Mouse (Mus musculus): ENCODE data around the gene Cyp2b13. TPM values are rescaled to one million over a fixed set of nuclear protein-coding genes. Genes with fewer than 3 reads are reported as not detected.
"Not testable (repeated sequence)": the region's sequence is repeated elsewhere in the genome, so short reads cannot be mapped to it uniquely, and the experiment has no call there.

The Cyp2b13 gene
- polyA plus RNA-seq (2011; ENCODE audit: insufficient read depth, insufficient read length, low read depth, missing spikeins) = not detected in 2 replicates

GRCm38 (mm10) chr7:26061197-26061596, at the start of gene Cyp2b13:
TSS of gene Cyp2b13 (plus strand) at chr7:26061497.
- H3K27me3 ChIP-seq (ENCODE audit: control insufficient read depth, insufficient read depth, low read length, poor library complexity, severe bottlenecking); H3K27ac ChIP-seq (ENCODE audit: insufficient read depth, low read length); H3K9me3 ChIP-seq (replicated peaks; ENCODE audit: control insufficient read depth, insufficient read depth, low read length, poor library complexity, severe bottlenecking); H3K4me3 ChIP-seq (ENCODE audit: low read depth, low read length); H3K4me1 ChIP-seq (ENCODE audit: control insufficient read depth, insufficient read depth, low read length); H3K36me3 ChIP-seq (ENCODE audit: control insufficient read depth, insufficient read depth, low read length, poor library complexity, severe bottlenecking); H3K9ac ChIP-seq (ENCODE audit: low read depth, poor library complexity, severe bottlenecking): not testable (repeated sequence)

- not testable (repeated sequence) for H3K4me3 ChIP-seq (ENCODE audit: low read depth, low read length); H3K9ac ChIP-seq (ENCODE audit: low read depth, poor library complexity, severe bottlenecking)
Measured at GRCm38 (mm10) chr7:26019814-26020332, 41.4 kb upstream of the Cyp2b13 start.

GRCm38 (mm10) chr7:26054885-26055630, 6.2 kb upstream of the Cyp2b13 start:
- not testable (repeated sequence) for H3K27ac ChIP-seq (ENCODE audit: insufficient read depth, low read length); H3K9ac ChIP-seq (ENCODE audit: low read depth, poor library complexity, severe bottlenecking); H3K27me3 ChIP-seq (ENCODE audit: control insufficient read depth, insufficient read depth, low read length, poor library complexity, severe bottlenecking); H3K36me3 ChIP-seq (ENCODE audit: control insufficient read depth, insufficient read depth, low read length, poor library complexity, severe bottlenecking); H3K4me3 ChIP-seq (ENCODE audit: low read depth, low read length); H3K4me1 ChIP-seq (ENCODE audit: control insufficient read depth, insufficient read depth, low read length); H3K9me3 ChIP-seq (replicated peaks; ENCODE audit: control insufficient read depth, insufficient read depth, low read length, poor library complexity, severe bottlenecking)

More at GRCm38 (mm10) chr7:26019814-26020332, 41.4 kb upstream of the Cyp2b13 start:
- H3K9me3 ChIP-seq (replicated peaks; ENCODE audit: control insufficient read depth, insufficient read depth, low read length, poor library complexity, severe bottlenecking); H3K27ac ChIP-seq (ENCODE audit: insufficient read depth, low read length); H3K4me1 ChIP-seq (ENCODE audit: control insufficient read depth, insufficient read depth, low read length); H3K36me3 ChIP-seq (ENCODE audit: control insufficient read depth, insufficient read depth, low read length, poor library complexity, severe bottlenecking); H3K27me3 ChIP-seq (ENCODE audit: control insufficient read depth, insufficient read depth, low read length, poor library complexity, severe bottlenecking): not testable (repeated sequence)

GRCm38 (mm10) chr7:26071677-26072076, 10.4 kb downstream of the Cyp2b13 start:
- H3K9ac ChIP-seq (ENCODE audit: low read depth, poor library complexity, severe bottlenecking); H3K9me3 ChIP-seq (replicated peaks; ENCODE audit: control insufficient read depth, insufficient read depth, low read length, poor library complexity, severe bottlenecking); H3K27me3 ChIP-seq (ENCODE audit: control insufficient read depth, insufficient read depth, low read length, poor library complexity, severe bottlenecking); H3K4me1 ChIP-seq (ENCODE audit: control insufficient read depth, insufficient read depth, low read length); H3K36me3 ChIP-seq (ENCODE audit: control insufficient read depth, insufficient read depth, low read length, poor library complexity, severe bottlenecking); H3K27ac ChIP-seq (ENCODE audit: insufficient read depth, low read length): not testable (repeated sequence)
- H3K4me3 ChIP-seq (ENCODE audit: low read depth, low read length) = peak overlapping the region; percentile 30

- Histone ChIP-seq H3K9me3 (replicated peaks; ENCODE audit: control insufficient read depth, insufficient read depth, low read length, poor library complexity, severe bottlenecking) (peaks cover 4% of the 10 kb centered on the region; the same call in 1 of the 2 replicates), H3K9ac (ENCODE audit: low read depth, poor library complexity, severe bottlenecking) (no peak overlapping the region), H3K4me1 (ENCODE audit: control insufficient read depth, insufficient read depth, low read length) (no peaks in the 10 kb centered on the region), H3K27me3 (ENCODE audit: control insufficient read depth, insufficient read depth, low read length, poor library complexity, severe bottlenecking) (0 out of 2 replicates have a peak, but pooled peaks cover 1% of the 10 kb centered on the region), H3K27ac (ENCODE audit: insufficient read depth, low read length) (no peak overlapping the region), H3K36me3 (ENCODE audit: control insufficient read depth, insufficient read depth, low read length, poor library complexity, severe bottlenecking) (no peaks in the 10 kb centered on the region), H3K4me3 (ENCODE audit: low read depth, low read length) (no peak overlapping the region)
- TF ChIP-seq EP300 (IDR thresholded peaks at IDR 0.05; ENCODE audit: insufficient read depth, low read depth, low read length) (no peak), CTCF (IDR thresholded peaks at IDR 0.05; ENCODE audit: low read depth, low read length) (no peak), POLR2A (IDR thresholded peaks at IDR 0.05; ENCODE audit: insufficient read depth, low read length) (no peak)
Measured at GRCm38 (mm10) chr7:26082595-26082994, 21.3 kb downstream of the Cyp2b13 start.

GRCm38 (mm10) chr7:26087391-26087790, 26.1 kb downstream of the Cyp2b13 start:
- Histone ChIP-seq H3K36me3 (ENCODE audit: control insufficient read depth, insufficient read depth, low read length, poor library complexity, severe bottlenecking) (no peaks in the 10 kb centered on the region), H3K9ac (ENCODE audit: low read depth, poor library complexity, severe bottlenecking) (no peak overlapping the region), H3K27ac (ENCODE audit: insufficient read depth, low read length) (no peak overlapping the region), H3K4me1 (ENCODE audit: control insufficient read depth, insufficient read depth, low read length) (no peaks in the 10 kb centered on the region), H3K4me3 (ENCODE audit: low read depth, low read length) (no peak overlapping the region), H3K27me3 (ENCODE audit: control insufficient read depth, insufficient read depth, low read length, poor library complexity, severe bottlenecking) (no peaks in the 10 kb centered on the region), H3K9me3 (replicated peaks; ENCODE audit: control insufficient read depth, insufficient read depth, low read length, poor library complexity, severe bottlenecking) (no peaks in the 10 kb centered on the region)
- TF ChIP-seq CTCF (IDR thresholded peaks at IDR 0.05; ENCODE audit: low read depth, low read length) (no peak), POLR2A (IDR thresholded peaks at IDR 0.05; ENCODE audit: insufficient read depth, low read length) (no peak), EP300 (IDR thresholded peaks at IDR 0.05; ENCODE audit: insufficient read depth, low read depth, low read length) (no peak)

GRCm38 (mm10) chr7:26088578-26088977, 27.3 kb downstream of the Cyp2b13 start:
- not testable (repeated sequence) for H3K27me3 ChIP-seq (ENCODE audit: control insufficient read depth, insufficient read depth, low read length, poor library complexity, severe bottlenecking); H3K4me3 ChIP-seq (ENCODE audit: low read depth, low read length); H3K9me3 ChIP-seq (replicated peaks; ENCODE audit: control insufficient read depth, insufficient read depth, low read length, poor library complexity, severe bottlenecking); H3K27ac ChIP-seq (ENCODE audit: insufficient read depth, low read length); H3K4me1 ChIP-seq (ENCODE audit: control insufficient read depth, insufficient read depth, low read length); H3K9ac ChIP-seq (ENCODE audit: low read depth, poor library complexity, severe bottlenecking); H3K36me3 ChIP-seq (ENCODE audit: control insufficient read depth, insufficient read depth, low read length, poor library complexity, severe bottlenecking)

GRCm38 (mm10) chr7:26139623-26140022, 78.3 kb downstream of the Cyp2b13 start:
- H3K9me3 ChIP-seq (replicated peaks; ENCODE audit: control insufficient read depth, insufficient read depth, low read length, poor library complexity, severe bottlenecking); H3K9ac ChIP-seq (ENCODE audit: low read depth, poor library complexity, severe bottlenecking); H3K36me3 ChIP-seq (ENCODE audit: control insufficient read depth, insufficient read depth, low read length, poor library complexity, severe bottlenecking); H3K27me3 ChIP-seq (ENCODE audit: control insufficient read depth, insufficient read depth, low read length, poor library complexity, severe bottlenecking); H3K4me1 ChIP-seq (ENCODE audit: control insufficient read depth, insufficient read depth, low read length); H3K4me3 ChIP-seq (ENCODE audit: low read depth, low read length); H3K27ac ChIP-seq (ENCODE audit: insufficient read depth, low read length): not testable (repeated sequence)

- not testable (repeated sequence) for H3K27me3 ChIP-seq (ENCODE audit: control insufficient read depth, insufficient read depth, low read length, poor library complexity, severe bottlenecking); H3K36me3 ChIP-seq (ENCODE audit: control insufficient read depth, insufficient read depth, low read length, poor library complexity, severe bottlenecking); H3K4me1 ChIP-seq (ENCODE audit: control insufficient read depth, insufficient read depth, low read length); H3K4me3 ChIP-seq (ENCODE audit: low read depth, low read length); H3K9ac ChIP-seq (ENCODE audit: low read depth, poor library complexity, severe bottlenecking); H3K27ac ChIP-seq (ENCODE audit: insufficient read depth, low read length); H3K9me3 ChIP-seq (replicated peaks; ENCODE audit: control insufficient read depth, insufficient read depth, low read length, poor library complexity, severe bottlenecking)
Measured at GRCm38 (mm10) chr7:26143657-26144056, 82.4 kb downstream of the Cyp2b13 start.
